Mouse (Mus musculus): ENCODE results near the gene Vti1b. TPM values are rescaled to one million over a fixed set of nuclear protein-coding genes. Genes with fewer than 3 reads are reported as not detected.

The Vti1b gene
- polyA plus RNA-seq, 1 experiment from 2014 or later, result 152 TPM

DNA sequence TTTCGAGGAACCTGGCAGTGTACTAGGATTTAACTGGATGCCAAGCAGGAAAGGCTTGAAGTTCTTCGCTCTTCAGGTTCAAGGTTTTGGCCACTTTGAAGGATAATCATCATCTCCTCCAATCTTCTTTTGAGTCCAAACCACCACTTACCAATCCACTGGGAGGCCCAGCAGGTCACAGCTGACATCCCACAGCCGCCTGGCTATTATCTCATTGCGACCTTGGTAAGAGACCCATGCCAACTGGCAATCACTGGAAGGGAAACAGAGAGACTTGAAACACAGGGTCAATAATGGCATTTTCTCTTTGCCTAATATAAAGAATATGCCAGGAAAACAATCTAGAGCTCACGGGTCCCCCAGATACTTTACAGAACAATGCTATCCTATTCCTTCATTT lies 3.5 kb upstream of the Vti1b start:
- Histone ChIP-seq H3K4me1 (peaks cover 10% of the 10 kb centered on the region), H3K27ac (no peak overlapping the region), H3K9ac (no peak overlapping the region), H3K27me3 (no peaks in the 10 kb centered on the region), H3K4me2 (no peak overlapping the region), H3K4me3 (no peak overlapping the region), H3K36me3 (ENCODE audit: poor library complexity, severe bottlenecking) (peaks cover 44% of the 10 kb centered on the region), H3K9me3 (replicated peaks) (no peaks in the 10 kb centered on the region)
- WGBS, result 97% methylated on average over 5 of the region's 5 CpGs
- no peak for ATAC-seq

DNA sequence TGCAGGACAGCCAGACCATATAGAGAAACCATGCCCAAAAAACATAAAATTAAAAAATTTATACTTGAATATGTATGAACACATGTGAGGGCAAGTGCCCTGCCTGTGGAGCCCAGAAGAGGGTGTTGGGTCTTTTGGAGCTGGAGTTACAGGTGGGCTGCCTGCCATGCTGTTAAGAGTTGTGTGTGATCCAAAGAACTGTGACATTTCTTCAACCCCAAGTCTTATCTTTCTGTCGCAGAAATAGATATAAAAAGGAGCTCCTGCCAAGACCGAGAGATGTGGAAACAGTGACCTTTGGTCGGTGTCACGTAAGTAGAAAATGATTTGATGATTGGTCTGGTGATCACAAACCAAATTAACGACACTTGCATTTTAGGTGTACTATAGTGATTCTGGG lies 1.3 kb upstream of the Vti1b start:
- no peak for ATAC-seq
- no peak overlapping the region for H3K9ac ChIP-seq
- H3K27me3 ChIP-seq, result no peaks in the 10 kb centered on the region
- no peaks in the 10 kb centered on the region for H3K9me3 ChIP-seq (replicated peaks)
- 85% methylated on average over 5 of the region's 5 CpGs for WGBS
- H3K36me3 ChIP-seq (ENCODE audit: poor library complexity, severe bottlenecking), result peaks cover 31% of the 10 kb centered on the region
- H3K27ac ChIP-seq, result no peak overlapping the region
- peaks cover 16% of the 10 kb centered on the region for H3K4me1 ChIP-seq
- H3K4me2 ChIP-seq, result no peak overlapping the region
- H3K4me3 ChIP-seq, result no peak overlapping the region

GRCm38 (mm10) chr12:79171269-79171995 lies 1.0 kb downstream of the Vti1b start:
- H3K36me3 ChIP-seq (ENCODE audit: poor library complexity, severe bottlenecking), result peaks cover 16% of the 10 kb centered on the region
- H3K9me3 ChIP-seq (replicated peaks), result no peaks in the 10 kb centered on the region
- peak overlapping the region; percentile 97 for H3K4me3 ChIP-seq
- H3K27me3 ChIP-seq, result no peaks in the 10 kb centered on the region
- H3K4me1 ChIP-seq, result peaks cover 16% of the 10 kb centered on the region
- peak overlapping the region; percentile 89 for H3K9ac ChIP-seq
- WGBS, result 34% methylated on average over 12 of the region's 12 CpGs
- 0 out of 2 replicates have a peak overlapping the region, but pooled peaks have one; percentile 89 for H3K27ac ChIP-seq
- peak overlapping the region; percentile 65 for H3K4me2 ChIP-seq
- no peak for ATAC-seq

- H3K4me1 ChIP-seq, result peaks cover 16% of the 10 kb centered on the region
- H3K27ac ChIP-seq, result no peak overlapping the region
- ATAC-seq, result no peak
- no peak overlapping the region for H3K9ac ChIP-seq
- no peak overlapping the region for H3K4me3 ChIP-seq
- H3K36me3 ChIP-seq (ENCODE audit: poor library complexity, severe bottlenecking), result peaks cover 12% of the 10 kb centered on the region
- H3K27me3 ChIP-seq, result no peaks in the 10 kb centered on the region
- 84% methylated on average over 3 of the region's 3 CpGs for WGBS
- no peak overlapping the region for H3K4me2 ChIP-seq
- no peaks in the 10 kb centered on the region for H3K9me3 ChIP-seq (replicated peaks)
These were observed 2.0 kb downstream of the Vti1b start for GRCm38 (mm10) chr12:79170421-79170820.

GRCm38 (mm10) chr12:79169173-79169572 lies 3.3 kb downstream of the Vti1b start:
- no peak for ATAC-seq
- peaks cover 16% of the 10 kb centered on the region for H3K4me1 ChIP-seq
- no peak overlapping the region for H3K4me3 ChIP-seq
- H3K9ac ChIP-seq, result no peak overlapping the region
- no peak overlapping the region for H3K4me2 ChIP-seq
- peaks cover 17% of the 10 kb centered on the region for H3K36me3 ChIP-seq (ENCODE audit: poor library complexity, severe bottlenecking)
- no peaks in the 10 kb centered on the region for H3K27me3 ChIP-seq
- no peaks in the 10 kb centered on the region for H3K9me3 ChIP-seq (replicated peaks)
- no peak overlapping the region for H3K27ac ChIP-seq

- ATAC-seq, result no peak
- Histone ChIP-seq H3K4me2 (no peak overlapping the region), H3K9me3 (replicated peaks) (no peaks in the 10 kb centered on the region), H3K4me1 (no peaks in the 10 kb centered on the region), H3K36me3 (ENCODE audit: poor library complexity, severe bottlenecking) (peaks cover 74% of the 10 kb centered on the region), H3K27ac (no peak overlapping the region), H3K9ac (no peak overlapping the region), H3K27me3 (no peaks in the 10 kb centered on the region), H3K4me3 (no peak overlapping the region)
- WGBS, result 94% methylated on average over 3 of the region's 3 CpGs
These were observed 9.6 kb downstream of the Vti1b start for GRCm38 (mm10) chr12:79162876-79163275.

GRCm38 (mm10) chr12:79149653-79150052 lies 22.8 kb downstream of the Vti1b start:
- WGBS, result 92% methylated on average over 6 of the region's 6 CpGs
- Histone ChIP-seq H3K4me2 (no peak overlapping the region), H3K4me1 (no peaks in the 10 kb centered on the region), H3K9me3 (replicated peaks) (no peaks in the 10 kb centered on the region), H3K4me3 (no peak overlapping the region), H3K9ac (no peak overlapping the region), H3K36me3 (ENCODE audit: poor library complexity, severe bottlenecking) (peaks cover 28% of the 10 kb centered on the region), H3K27me3 (no peaks in the 10 kb centered on the region), H3K27ac (no peak overlapping the region)
- ATAC-seq, result no peak

DNA sequence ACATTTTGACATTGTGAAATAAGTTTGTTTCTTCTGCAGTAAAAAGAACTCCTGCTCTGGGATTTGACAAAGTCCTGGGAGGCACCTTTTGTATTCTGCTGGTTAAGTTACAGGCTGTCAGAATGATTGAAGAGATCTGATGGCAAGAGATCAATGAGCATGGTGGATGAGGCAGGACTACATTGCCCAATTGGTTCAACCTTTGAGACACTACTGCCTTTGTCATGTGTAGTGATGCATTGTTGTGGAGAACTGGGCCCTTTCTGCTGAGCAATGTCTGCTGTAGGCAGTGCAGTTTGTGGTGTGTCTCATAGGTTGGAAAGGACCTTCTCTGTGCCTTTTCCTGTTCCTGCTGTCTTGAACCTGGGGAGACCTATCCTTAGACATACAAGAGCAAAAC lies 31.1 kb downstream of the Vti1b start:
- Histone ChIP-seq H3K9me3 (replicated peaks) (no peaks in the 10 kb centered on the region), H3K4me2 (no peak overlapping the region), H3K36me3 (ENCODE audit: poor library complexity, severe bottlenecking) (no peaks in the 10 kb centered on the region), H3K4me1 (no peaks in the 10 kb centered on the region), H3K27ac (no peak overlapping the region), H3K9ac (no peak overlapping the region), H3K27me3 (no peaks in the 10 kb centered on the region), H3K4me3 (no peak overlapping the region)
- no peak for ATAC-seq

DNA sequence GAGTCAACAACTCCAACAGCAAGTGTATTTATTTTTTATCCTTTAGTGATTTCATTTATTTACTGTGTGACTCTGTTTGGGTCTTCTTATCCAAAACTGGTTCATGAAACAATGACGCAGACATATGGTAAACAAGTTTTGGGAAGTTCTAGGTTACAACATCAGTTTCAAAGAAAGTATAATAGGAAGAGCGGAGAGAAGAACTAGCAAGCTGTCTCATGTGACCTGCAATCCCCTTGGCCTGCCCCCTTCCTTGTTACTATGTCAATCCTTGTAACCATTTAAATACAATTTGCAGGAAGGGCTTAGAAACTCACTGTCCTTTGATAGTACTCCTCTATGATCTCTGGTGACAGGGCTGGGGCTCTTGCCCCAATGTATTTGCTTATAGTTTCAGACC lies 31.7 kb downstream of the Vti1b start:
- WGBS, result 92% methylated on average over 2 of the region's 2 CpGs
- ATAC-seq, result no peak

DNA sequence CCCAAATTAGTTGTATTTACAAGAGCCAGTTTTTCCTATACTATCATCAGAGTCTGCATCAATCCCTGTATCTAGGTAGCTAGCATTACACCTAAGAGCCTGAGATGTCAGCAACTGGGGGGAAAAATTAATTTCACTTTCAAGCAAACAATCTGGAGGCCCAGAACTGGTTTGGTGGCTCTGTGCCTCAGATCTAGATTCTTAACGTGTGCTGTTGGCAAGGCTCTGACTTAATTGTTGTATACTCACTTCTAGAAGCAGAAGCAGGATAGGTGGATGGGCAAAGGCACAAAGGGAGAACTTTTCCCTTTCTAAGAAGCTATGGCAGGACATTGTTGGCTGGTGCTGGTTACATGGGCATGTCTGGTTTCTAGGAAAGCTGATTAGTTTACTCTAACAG lies 33.0 kb downstream of the Vti1b start:
- Histone ChIP-seq H3K9ac (no peak overlapping the region), H3K36me3 (ENCODE audit: poor library complexity, severe bottlenecking) (no peaks in the 10 kb centered on the region), H3K27me3 (no peaks in the 10 kb centered on the region), H3K4me2 (no peak overlapping the region), H3K9me3 (replicated peaks) (no peaks in the 10 kb centered on the region), H3K4me1 (no peaks in the 10 kb centered on the region), H3K27ac (no peak overlapping the region), H3K4me3 (no peak overlapping the region)
- no peak for ATAC-seq
- WGBS, result 59% methylated on average over 1 of the region's 1 CpGs

More for the DNA sequence above, 31.7 kb downstream of the Vti1b start:
- no peak overlapping the region for H3K4me3 ChIP-seq
- no peaks in the 10 kb centered on the region for H3K36me3 ChIP-seq (ENCODE audit: poor library complexity, severe bottlenecking)
- H3K4me1 ChIP-seq, result no peaks in the 10 kb centered on the region
- H3K9me3 ChIP-seq (replicated peaks), result no peaks in the 10 kb centered on the region
- no peaks in the 10 kb centered on the region for H3K27me3 ChIP-seq
- H3K27ac ChIP-seq, result no peak overlapping the region
- no peak overlapping the region for H3K9ac ChIP-seq
- H3K4me2 ChIP-seq, result no peak overlapping the region

GRCm38 (mm10) chr12:79138999-79139398 lies 33.5 kb downstream of the Vti1b start:
- no peaks in the 10 kb centered on the region for H3K27me3 ChIP-seq
- no peaks in the 10 kb centered on the region for H3K4me1 ChIP-seq
- H3K9ac ChIP-seq, result no peak overlapping the region
- H3K27ac ChIP-seq, result no peak overlapping the region
- H3K9me3 ChIP-seq (replicated peaks), result no peaks in the 10 kb centered on the region
- no peak overlapping the region for H3K4me3 ChIP-seq
- no peak overlapping the region for H3K4me2 ChIP-seq
- H3K36me3 ChIP-seq (ENCODE audit: poor library complexity, severe bottlenecking), result no peaks in the 10 kb centered on the region
- ATAC-seq, result no peak

DNA sequence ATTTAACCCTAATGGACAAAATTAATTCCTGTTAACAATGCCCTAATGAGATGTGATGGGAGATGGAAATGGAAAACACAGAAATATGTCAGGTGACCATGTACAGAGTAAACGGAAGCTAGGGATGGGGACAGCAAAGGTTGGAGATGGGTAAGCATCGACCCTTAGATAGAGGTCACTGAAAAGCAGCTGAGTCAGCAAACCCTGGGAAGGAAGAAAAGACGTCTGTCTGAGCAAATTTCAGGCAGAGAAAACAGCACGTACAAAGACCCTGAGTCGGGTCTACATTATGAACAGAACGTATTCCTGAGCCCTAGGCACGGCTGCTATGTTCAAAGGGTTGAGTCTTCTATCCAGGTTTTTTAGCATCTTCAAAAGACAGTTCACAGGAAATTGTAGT lies 35.5 kb downstream of the Vti1b start:
- Histone ChIP-seq H3K4me2 (no peak overlapping the region), H3K9ac (no peak overlapping the region), H3K36me3 (ENCODE audit: poor library complexity, severe bottlenecking) (no peaks in the 10 kb centered on the region), H3K27ac (no peak overlapping the region), H3K9me3 (replicated peaks) (no peaks in the 10 kb centered on the region), H3K4me3 (no peak overlapping the region), H3K27me3 (peaks cover 12% of the 10 kb centered on the region), H3K4me1 (no peaks in the 10 kb centered on the region)
- ATAC-seq, result no peak
- 83% methylated on average over 7 of the region's 7 CpGs for WGBS

GRCm38 (mm10) chr12:79135105-79135504 lies 37.4 kb downstream of the Vti1b start:
- Histone ChIP-seq H3K9me3 (replicated peaks) (no peaks in the 10 kb centered on the region), H3K4me2 (no peak overlapping the region), H3K36me3 (ENCODE audit: poor library complexity, severe bottlenecking) (no peaks in the 10 kb centered on the region), H3K4me3 (no peak overlapping the region), H3K27ac (no peak overlapping the region), H3K9ac (no peak overlapping the region), H3K4me1 (peaks cover 5% of the 10 kb centered on the region), H3K27me3 (peaks cover 30% of the 10 kb centered on the region)
- no peak for ATAC-seq
- 45% methylated on average over 4 of the region's 4 CpGs for WGBS
